Mouse (Mus musculus): ENCODE measurements around the gene Cnnm3. TPM values are rescaled to one million over a fixed set of nuclear protein-coding genes. Genes with fewer than 3 reads are reported as not detected.
A peak's percentile ranks its signal among the peaks of the same experiment; 100 is the strongest.
"Not testable (repeated sequence)": the region's sequence is repeated elsewhere in the genome, so short reads cannot be mapped to it uniquely, and the experiment has no call there.

Gene Cnnm3
- polyA plus RNA-seq, 1 experiment from 2014 or later, result 2.9 TPM

DNA sequence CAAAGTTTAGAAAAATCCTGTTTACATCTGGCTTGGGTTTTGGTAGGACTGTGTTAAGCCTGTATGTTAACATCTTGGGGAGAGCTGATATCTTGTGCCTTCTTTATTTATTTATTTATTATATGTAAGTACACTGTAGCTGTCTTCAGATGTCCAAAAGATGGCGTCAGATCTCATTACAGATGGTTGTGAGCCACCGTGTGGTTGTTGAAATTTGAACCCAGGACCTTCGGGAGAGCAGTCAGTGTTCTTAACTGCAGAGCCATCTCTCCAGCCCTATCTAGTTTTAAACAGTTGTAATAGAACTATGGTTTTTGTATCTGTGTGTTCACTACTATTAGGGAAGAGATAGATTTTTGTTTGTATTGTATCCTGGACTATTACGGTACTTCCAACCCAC, 17.6 kb downstream of the Cnnm3 start:
- Histone ChIP-seq H3K9me3 (no peaks in the 10 kb centered on the region), H3K9ac (no peak overlapping the region), H3K27ac (no peak overlapping the region), H3K4me3 (replicated peaks) (no peak overlapping the region), H3K27me3 (replicated peaks) (no peaks in the 10 kb centered on the region), H3K4me1 (replicated peaks) (no peaks in the 10 kb centered on the region), H3K36me3 (peaks cover 12% of the 10 kb centered on the region), H3K4me2 (replicated peaks) (no peak overlapping the region)
- ATAC-seq, result no peak
- WGBS, result 87% methylated on average over 4 of the region's 4 CpGs

DNA sequence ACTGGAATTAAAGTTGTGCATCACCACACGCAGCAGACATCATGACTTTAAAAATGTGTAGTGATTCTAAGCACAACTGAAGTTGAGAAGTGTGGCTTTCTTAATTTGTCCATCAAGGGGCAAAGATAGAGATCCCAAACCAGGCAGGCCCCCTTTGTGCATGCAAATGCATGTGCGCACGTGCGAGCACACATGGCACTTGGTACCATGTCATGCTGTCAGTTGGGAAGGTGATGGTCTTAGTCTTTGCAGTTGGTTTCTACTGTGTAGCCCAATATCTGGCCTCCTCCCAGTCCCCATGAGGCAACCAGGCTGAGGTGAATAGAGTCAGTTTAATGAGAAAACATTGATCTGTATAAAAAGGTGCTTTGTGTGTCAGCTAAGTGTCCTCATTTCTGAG, 18.2 kb downstream of the Cnnm3 start:
- Histone ChIP-seq H3K27ac (no peak overlapping the region), H3K36me3 (peaks cover 10% of the 10 kb centered on the region)

DNA sequence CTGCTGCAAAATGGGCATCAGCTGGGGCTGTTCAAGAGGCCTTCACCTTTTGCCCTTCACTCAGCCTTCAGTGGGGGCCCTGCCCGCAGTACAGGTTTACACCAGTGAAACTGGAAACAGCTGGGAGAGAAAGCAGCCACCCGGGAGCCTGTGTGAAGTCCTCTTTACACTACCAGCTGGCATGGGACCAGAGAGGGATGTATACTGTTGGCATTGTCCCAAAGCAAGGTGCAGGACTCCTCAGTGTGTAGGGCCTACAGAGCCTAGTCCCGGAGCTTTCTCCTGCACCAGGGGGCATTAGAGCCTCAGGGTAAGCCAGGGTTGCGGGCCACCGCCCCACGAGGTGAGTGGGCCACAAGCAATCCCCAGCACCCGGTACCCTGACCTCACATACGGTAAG, 18.8 kb downstream of the Cnnm3 start:
- Histone ChIP-seq H3K4me3 (replicated peaks) (no peak overlapping the region), H3K9ac (no peak overlapping the region), H3K4me1 (replicated peaks) (0 out of 2 replicates have a peak, but pooled peaks cover 3% of the 10 kb centered on the region), H3K4me2 (replicated peaks) (no peak overlapping the region), H3K27ac (no peak overlapping the region), H3K9me3 (no peaks in the 10 kb centered on the region), H3K36me3 (peaks cover 6% of the 10 kb centered on the region), H3K27me3 (replicated peaks) (no peaks in the 10 kb centered on the region)
- ATAC-seq, result no peak
- 70% methylated on average over 8 of the region's 8 CpGs for WGBS

More for the DNA sequence above, 18.2 kb downstream of the Cnnm3 start:
- no peaks in the 10 kb centered on the region for H3K27me3 ChIP-seq (replicated peaks)
- H3K4me1 ChIP-seq (replicated peaks), result 0 out of 2 replicates have a peak, but pooled peaks cover 2% of the 10 kb centered on the region
- H3K4me2 ChIP-seq (replicated peaks), result no peak overlapping the region
- 93% methylated on average over 4 of the region's 4 CpGs for WGBS
- no peak for ATAC-seq
- no peak overlapping the region for H3K9ac ChIP-seq
- H3K4me3 ChIP-seq (replicated peaks), result no peak overlapping the region
- no peaks in the 10 kb centered on the region for H3K9me3 ChIP-seq

- Histone ChIP-seq H3K27ac (no peak overlapping the region), H3K4me3 (replicated peaks) (no peak overlapping the region), H3K9ac (no peak overlapping the region), H3K4me2 (replicated peaks) (no peak overlapping the region), H3K9me3 (no peaks in the 10 kb centered on the region), H3K4me1 (replicated peaks) (0 out of 2 replicates have a peak, but pooled peaks cover 3% of the 10 kb centered on the region), H3K36me3 (peaks cover 6% of the 10 kb centered on the region; the same call in 1 of the 2 replicates), H3K27me3 (replicated peaks) (no peaks in the 10 kb centered on the region)
- no peak for ATAC-seq
- 93% methylated on average over 7 of the region's 7 CpGs for WGBS
Measured at GRCm38 (mm10) chr1:36530962-36531361, 19.3 kb downstream of the Cnnm3 start.

DNA sequence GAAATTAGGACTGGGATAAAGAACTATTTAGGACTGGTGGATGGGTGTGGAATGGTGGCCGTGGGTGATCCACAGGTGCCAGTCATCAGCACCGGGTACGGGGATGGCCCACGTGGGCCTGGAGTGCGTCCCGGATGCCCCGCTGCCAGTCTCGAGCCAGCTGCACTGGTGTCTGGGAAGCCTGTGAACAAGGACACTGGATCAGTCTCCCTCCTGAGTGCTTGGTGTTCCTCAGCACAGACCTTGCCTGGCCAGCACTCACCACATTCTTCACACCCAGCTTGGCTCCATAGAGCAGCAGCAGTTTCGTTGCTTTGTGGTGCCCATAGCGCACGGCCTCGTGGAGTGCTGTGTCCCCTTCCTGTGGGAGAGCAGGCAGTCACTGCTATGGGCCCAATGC, 19.8 kb downstream of the Cnnm3 start:
- ATAC-seq, result no peak
- WGBS, result 85% methylated on average over 12 of the region's 12 CpGs
- H3K36me3 ChIP-seq, result peaks cover 5% of the 10 kb centered on the region; the same call in 1 of the 2 replicates
- H3K27ac ChIP-seq, result no peak overlapping the region
- H3K9ac ChIP-seq, result no peak overlapping the region
- 0 out of 2 replicates have a peak, but pooled peaks cover 3% of the 10 kb centered on the region for H3K4me1 ChIP-seq (replicated peaks)
- H3K27me3 ChIP-seq (replicated peaks), result no peaks in the 10 kb centered on the region
- no peak overlapping the region for H3K4me2 ChIP-seq (replicated peaks)
- no peaks in the 10 kb centered on the region for H3K9me3 ChIP-seq
- no peak overlapping the region for H3K4me3 ChIP-seq (replicated peaks)

DNA sequence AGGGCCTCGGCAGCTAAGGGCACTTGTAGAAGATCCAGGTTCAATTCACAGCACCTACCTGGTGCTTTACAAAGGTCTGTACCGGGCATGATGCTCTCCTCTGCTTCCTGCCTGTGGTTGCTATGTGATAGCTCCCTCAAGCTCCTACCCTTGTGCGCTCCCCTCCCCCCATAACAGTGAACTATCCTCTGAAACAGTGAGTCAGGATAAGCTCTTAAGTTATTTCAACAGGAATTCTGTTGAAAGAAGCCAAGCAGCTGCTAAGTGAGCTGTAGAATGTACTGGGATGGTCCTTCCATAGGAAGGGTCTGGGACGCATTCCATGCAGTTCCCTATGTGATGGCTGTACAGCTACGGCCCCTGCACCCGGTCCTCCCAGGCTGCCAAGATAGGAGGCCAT, 21.9 kb downstream of the Cnnm3 start:
- WGBS, result 80% methylated on average over 6 of the region's 6 CpGs
- no peaks in the 10 kb centered on the region for H3K27me3 ChIP-seq (replicated peaks)
- 0 out of 2 replicates have a peak, but pooled peaks cover 3% of the 10 kb centered on the region for H3K4me1 ChIP-seq (replicated peaks)
- no peak overlapping the region for H3K4me3 ChIP-seq (replicated peaks)
- H3K9ac ChIP-seq, result no peak overlapping the region
- H3K4me2 ChIP-seq (replicated peaks), result no peak overlapping the region
- no peaks in the 10 kb centered on the region for H3K9me3 ChIP-seq
- H3K36me3 ChIP-seq, result 0 out of 2 replicates have a peak, but pooled peaks cover 3% of the 10 kb centered on the region
- no peak for ATAC-seq
- H3K27ac ChIP-seq, result no peak overlapping the region

- H3K27ac ChIP-seq, result no peak overlapping the region
- 0 out of 2 replicates have a peak, but pooled peaks cover 3% of the 10 kb centered on the region for H3K4me1 ChIP-seq (replicated peaks)
- peak; percentile 32; the same call in 1 of the 2 replicates for ATAC-seq
- H3K9me3 ChIP-seq, result no peaks in the 10 kb centered on the region
- no peak overlapping the region for H3K4me2 ChIP-seq (replicated peaks)
- WGBS, result 69% methylated on average over 6 of the region's 6 CpGs
- no peak overlapping the region for H3K9ac ChIP-seq
- no peak overlapping the region for H3K4me3 ChIP-seq (replicated peaks)
- peaks cover 9% of the 10 kb centered on the region; the same call in 1 of the 2 replicates for H3K36me3 ChIP-seq
- no peaks in the 10 kb centered on the region for H3K27me3 ChIP-seq (replicated peaks)
Measured at GRCm38 (mm10) chr1:36534595-36535058, 23.0 kb downstream of the Cnnm3 start.

GRCm38 (mm10) chr1:36535477-36536396, 24.1 kb downstream of the Cnnm3 start:
- H3K36me3 ChIP-seq, result peaks cover 12% of the 10 kb centered on the region; the same call in 1 of the 2 replicates
- no peak overlapping the region for H3K9ac ChIP-seq
- ATAC-seq, result no peak
- no peak overlapping the region for H3K4me3 ChIP-seq (replicated peaks)
- 0 out of 2 replicates have a peak, but pooled peaks cover 3% of the 10 kb centered on the region for H3K4me1 ChIP-seq (replicated peaks)
- H3K27ac ChIP-seq, result no peak overlapping the region
- 81% methylated on average over 11 of the region's 11 CpGs for WGBS
- no peaks in the 10 kb centered on the region for H3K9me3 ChIP-seq
- no peaks in the 10 kb centered on the region for H3K27me3 ChIP-seq (replicated peaks)
- no peak overlapping the region for H3K4me2 ChIP-seq (replicated peaks)

GRCm38 (mm10) chr1:36536397-36536728, 24.7 kb downstream of the Cnnm3 start:
- Histone ChIP-seq H3K36me3 (peaks cover 14% of the 10 kb centered on the region; the same call in 1 of the 2 replicates), H3K4me2 (replicated peaks) (no peak overlapping the region), H3K27ac (no peak overlapping the region), H3K4me1 (replicated peaks) (0 out of 2 replicates have a peak, but pooled peaks cover 3% of the 10 kb centered on the region), H3K9me3 (no peaks in the 10 kb centered on the region), H3K27me3 (replicated peaks) (no peaks in the 10 kb centered on the region), H3K9ac (no peak overlapping the region), H3K4me3 (replicated peaks) (no peak overlapping the region)
- ATAC-seq, result no peak
- WGBS, result 60% methylated on average over 8 of the region's 8 CpGs

GRCm38 (mm10) chr1:36536783-36537182, 25.1 kb downstream of the Cnnm3 start, which contains the start of gene Ankrd23:
Ankrd23 (minus strand) TSS chr1:36536883.
- not testable (repeated sequence) for H3K9ac ChIP-seq; H3K27me3 ChIP-seq (replicated peaks); H3K4me3 ChIP-seq (replicated peaks); H3K27ac ChIP-seq; H3K4me1 ChIP-seq (replicated peaks); ATAC-seq; H3K9me3 ChIP-seq; H3K4me2 ChIP-seq (replicated peaks)
- peaks cover 18% of the 10 kb centered on the region for H3K36me3 ChIP-seq
- WGBS, result 93% methylated on average over 9 of the region's 9 CpGs

- no peak for ATAC-seq
- Histone ChIP-seq H3K9me3 (no peaks in the 10 kb centered on the region), H3K4me2 (replicated peaks) (no peak overlapping the region), H3K9ac (no peak overlapping the region), H3K4me1 (replicated peaks) (0 out of 2 replicates have a peak, but pooled peaks cover 3% of the 10 kb centered on the region), H3K4me3 (replicated peaks) (no peak overlapping the region), H3K27me3 (replicated peaks) (no peaks in the 10 kb centered on the region), H3K36me3 (peaks cover 20% of the 10 kb centered on the region), H3K27ac (no peak overlapping the region)
- 75% methylated on average over 4 of the region's 4 CpGs for WGBS
Measured at GRCm38 (mm10) chr1:36538727-36539126, 27.1 kb downstream of the Cnnm3 start.

DNA sequence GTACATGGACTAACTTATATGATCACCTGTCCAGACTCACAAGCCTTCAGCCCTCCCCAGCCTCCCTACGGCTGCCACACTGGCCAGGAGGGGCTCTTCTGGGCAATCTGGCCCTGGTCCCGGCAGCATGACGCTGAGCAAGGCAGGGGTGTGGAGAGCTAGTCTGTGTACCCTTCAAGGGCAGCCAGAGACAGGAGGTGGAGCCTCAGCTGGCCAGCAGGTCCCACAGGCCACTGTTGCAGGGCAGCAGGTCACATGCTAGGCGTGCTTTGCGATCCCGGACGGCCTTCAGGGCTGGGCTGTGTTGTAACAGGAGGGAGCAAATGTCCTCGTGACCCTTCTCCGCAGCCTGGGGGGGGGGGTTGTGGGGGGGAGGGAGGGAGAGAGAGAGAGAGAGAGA, 27.5 kb downstream of the Cnnm3 start, which contains the start of gene Gm42417:
Gm42417 (minus strand) TSS at position 244 of the 400 bp plus-strand sequence.
- Histone ChIP-seq H3K36me3 (peaks cover 20% of the 10 kb centered on the region), H3K4me3 (replicated peaks) (no peak within 1 kb of the TSS)
- WGBS, result 43% methylated on average over 9 of the region's 9 CpGs

More for the DNA sequence above, 27.5 kb downstream of the Cnnm3 start, which contains the start of gene Gm42417:
- 0 out of 2 replicates have a peak within 1 kb of the TSS, but pooled peaks have one; percentile 36 for H3K27ac ChIP-seq
- no peaks in the 10 kb centered on the region for H3K9me3 ChIP-seq
- no peaks in the 10 kb centered on the region for H3K27me3 ChIP-seq (replicated peaks)
- H3K4me2 ChIP-seq (replicated peaks), result no peak within 1 kb of the TSS
- H3K9ac ChIP-seq, result no peak within 1 kb of the TSS
- H3K4me1 ChIP-seq (replicated peaks), result 0 out of 2 replicates have a peak, but pooled peaks cover 3% of the 10 kb centered on the region
- ATAC-seq, result peak; percentile 78
